Mouse (Mus musculus): ENCODE results near the gene Krt87.

GRCm38 (mm10) chr15:101455891-101456290, 17.3 kb upstream of the Krt87 start:
- TF ChIP-seq CTCF (IDR thresholded peaks at IDR 0.05; ENCODE audit: low read depth, low read length) (no peak), POLR2A (IDR thresholded peaks at IDR 0.05; ENCODE audit: borderline replicate concordance, low read depth, low read length) (no peak)

All from bone marrow macrophage, adult 2 months (primary cell).